Mouse (Mus musculus) limb, embryonic 11.5 days (tissue): ENCODE data around the gene Pnpla8. TPM values are rescaled to one million over a fixed set of nuclear protein-coding genes. Genes with fewer than 3 reads are reported as not detected.
"Not testable (repeated sequence)": the region's sequence is repeated elsewhere in the genome, so short reads cannot be mapped to it uniquely, and the experiment has no call there.

Source experiments
- ATAC-seq: fragments of 200-750 bp; cut with Nextera tagmentation; 2 replicates; pipeline ENCODE4 v1.8.0; 2017; ENCODE audit warnings: low read depth; ENCODE audit not compliant: insufficient number of reproducible peaks, low FRiP score, low TSS enrichment
- DNase-seq: peaks from one replicate; pipeline ENCODE4 v3.0.0-alpha.2; 2015; ENCODE audit warnings: low spot score
- H3K27ac ChIP-seq: fragments of 300-500 bp; sonication (generic); replicated peaks from 2 replicates; pipeline ENCODE4 v1.5.1; 2014; ENCODE audit warnings: low read depth, mild to moderate bottlenecking, low read length
- H3K27me3 ChIP-seq: fragments of 300-500 bp; sonication (generic); 2 replicates; pipeline ENCODE4 v1.6.1; 2014; ENCODE audit warnings: mild to moderate bottlenecking, low read length, mixed read lengths; ENCODE audit not compliant: control insufficient read depth, insufficient read depth
- H3K36me3 ChIP-seq: fragments of 300-500 bp; sonication (generic); 2 replicates; pipeline ENCODE4 v1.6.1; 2014; ENCODE audit warnings: mild to moderate bottlenecking, low read length, moderate library complexity, mixed read lengths; ENCODE audit not compliant: control insufficient read depth, insufficient read depth
- H3K4me1 ChIP-seq: fragments of 300-500 bp; sonication (generic); 2 replicates; pipeline ENCODE4 v1.6.1; 2014; ENCODE audit warnings: low read length, mixed read lengths; ENCODE audit not compliant: control insufficient read depth, insufficient read depth
- H3K4me2 ChIP-seq: fragments of 300-500 bp; sonication (generic); 2 replicates; pipeline ENCODE4 v1.6.1; 2014; ENCODE audit warnings: low read depth, mild to moderate bottlenecking, moderate library complexity; ENCODE audit not compliant: severe bottlenecking
- H3K4me3 ChIP-seq: fragments of 300-500 bp; sonication (generic); 2 replicates; pipeline ENCODE4 v1.5.1; 2014; ENCODE audit warnings: low read depth, low read length
- H3K9ac ChIP-seq: fragments of 300-500 bp; sonication (generic); 2 replicates; pipeline ENCODE4 v1.6.1; 2014; ENCODE audit warnings: mild to moderate bottlenecking, low read length
- H3K9me3 ChIP-seq: fragments of 300-500 bp; sonication (generic); 2 replicates; pipeline ENCODE4 v1.6.1; 2016; ENCODE audit warnings: low read length; ENCODE audit not compliant: control insufficient read depth
- WGBS: fragments of 180-500 bp; shearing (Covaris S2); extraction: QIAGEN DNeasy Blood & Tissue Kit; methylation state at CpG from one replicate; pipeline ENCODE4 v1.1.7; 2014; 5-methylcytosine and 5-hydroxymethylcytosine counted together
- polyA plus RNA-seq: library from polyadenylated mRNA; unstranded; fragments of >200 nt; fragmentation: Nextera tagmentation; extraction: Ambion mirVana; gene quantifications from 2 replicates; pipeline ENCODE4 v1.2.1, GENCODE M21; 2014

Gene Pnpla8
- polyA plus RNA-seq, 1 experiment from 2014 or later: 55.0 TPM

- Histone ChIP-seq H3K9me3 (no peaks in the 10 kb centered on the region), H3K9ac (no peak overlapping the region), H3K4me2 (no peak overlapping the region), H3K4me1 (no peaks in the 10 kb centered on the region), H3K27me3 (no peaks in the 10 kb centered on the region), H3K4me3 (no peak overlapping the region), H3K27ac (no peak overlapping the region), H3K36me3 (no peaks in the 10 kb centered on the region)
- DNase-seq (no peak), ATAC-seq (no peak)
Observed at GRCm38 (mm10) chr12:44262612-44263011, 41.4 kb downstream of the Pnpla8 start.

DNA sequence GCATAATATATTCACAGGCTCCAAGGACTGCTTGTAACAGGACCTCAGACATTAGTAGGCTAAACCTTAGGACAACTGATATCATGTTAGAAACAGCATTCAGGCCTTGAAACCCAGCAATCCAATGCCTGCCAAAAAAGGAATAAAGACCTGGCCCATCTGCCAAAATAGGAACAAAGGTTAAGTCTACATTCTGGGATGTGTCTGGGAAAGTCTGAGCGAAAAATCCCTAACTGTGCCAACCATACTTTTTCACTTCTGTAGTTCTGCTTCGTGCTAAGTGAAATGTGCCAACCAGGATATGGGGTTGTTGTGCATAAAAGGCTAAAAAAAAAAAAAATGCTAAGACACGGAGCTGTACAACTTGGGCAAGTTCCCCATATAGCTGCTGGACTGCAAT is 44.5 kb downstream of the Pnpla8 start:
- H3K4me2 ChIP-seq: no peak overlapping the region
- H3K9me3 ChIP-seq: no peaks in the 10 kb centered on the region
- no peaks in the 10 kb centered on the region for H3K36me3 ChIP-seq
- H3K4me3 ChIP-seq: no peak overlapping the region
- no peak overlapping the region for H3K27ac ChIP-seq
- no peak overlapping the region for H3K9ac ChIP-seq
- DNase-seq (no peak), ATAC-seq (no peak)
- WGBS: 86% methylated on average over 3 of the region's 3 CpGs
- H3K27me3 ChIP-seq: no peaks in the 10 kb centered on the region
- H3K4me1 ChIP-seq: no peaks in the 10 kb centered on the region

DNA sequence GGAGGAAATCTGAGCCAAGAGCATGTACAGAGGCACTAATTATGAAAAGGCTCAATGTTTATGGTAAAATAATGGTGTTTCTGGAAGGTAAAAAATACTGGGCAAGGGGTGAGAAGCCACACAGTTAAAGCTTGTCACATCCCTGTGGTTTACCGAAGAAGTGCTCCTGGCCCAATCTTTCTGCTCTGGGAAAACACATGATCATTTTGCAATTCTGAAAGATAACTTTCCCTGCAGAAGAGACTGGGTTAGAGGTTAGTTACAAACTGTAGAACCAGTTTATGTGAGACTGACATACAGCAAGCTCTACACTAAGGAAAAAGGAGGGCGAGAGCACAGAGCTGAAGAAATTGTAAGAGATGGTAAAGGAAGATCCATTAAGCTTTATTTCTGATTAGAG is 46.0 kb downstream of the Pnpla8 start:
- Histone ChIP-seq H3K4me3 (no peak overlapping the region), H3K36me3 (no peaks in the 10 kb centered on the region), H3K4me2 (no peak overlapping the region), H3K4me1 (no peaks in the 10 kb centered on the region), H3K27me3 (no peaks in the 10 kb centered on the region), H3K27ac (no peak overlapping the region), H3K9ac (no peak overlapping the region), H3K9me3 (no peaks in the 10 kb centered on the region)
- no peak for ATAC-seq
- WGBS: 85% methylated on average over 2 of the region's 2 CpGs
- DNase-seq: no peak

DNA sequence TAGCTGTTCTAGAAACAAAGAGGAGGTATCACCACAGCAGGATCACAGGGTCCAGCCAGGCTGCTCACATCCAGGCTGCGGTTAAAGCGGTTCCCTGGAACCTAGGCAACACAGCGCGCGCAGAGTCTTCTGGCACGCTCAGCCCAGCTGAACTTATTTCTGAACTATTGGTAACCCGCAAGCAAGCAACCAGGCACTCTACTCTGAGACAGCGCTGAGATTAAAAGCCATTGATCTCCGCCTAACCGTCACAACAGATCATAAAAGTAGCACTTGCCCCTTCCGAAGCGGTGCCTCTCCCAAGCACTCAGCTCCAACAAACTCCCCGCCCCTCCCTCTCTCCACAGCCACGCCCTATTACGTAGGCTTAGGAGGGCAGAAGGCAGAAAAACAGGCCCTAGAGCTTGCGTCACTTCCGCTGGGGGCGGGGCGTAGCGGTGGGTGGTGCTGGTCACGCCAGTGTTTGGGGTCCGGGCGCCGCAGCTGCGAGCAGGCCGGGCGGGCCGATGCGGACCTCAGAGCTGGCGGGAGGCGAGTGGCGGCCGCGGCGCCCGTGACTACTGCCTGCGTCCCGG is 47.6 kb downstream of the Pnpla8 start:
- H3K36me3 ChIP-seq: no peaks in the 10 kb centered on the region
- H3K9ac ChIP-seq: peak overlapping the region; percentile 69
- 0% methylated on average over 35 of the region's 38 CpGs for WGBS
- peak; percentile 100 for DNase-seq
- no peaks in the 10 kb centered on the region for H3K4me1 ChIP-seq
- no peaks in the 10 kb centered on the region for H3K9me3 ChIP-seq
- ATAC-seq: peak; percentile 100
- peak overlapping the region; percentile 79 for H3K4me3 ChIP-seq
- H3K4me2 ChIP-seq: peak overlapping the region; percentile 54
- H3K27ac ChIP-seq: peak overlapping the region; percentile 89
- no peaks in the 10 kb centered on the region for H3K27me3 ChIP-seq

GRCm38 (mm10) chr12:44269311-44269831 is 48.2 kb downstream of the Pnpla8 start:
- Histone ChIP-seq H3K36me3 (no peaks in the 10 kb centered on the region), H3K4me3 (peak overlapping the region; percentile 79), H3K4me2 (peak overlapping the region; percentile 54), H3K9me3 (no peaks in the 10 kb centered on the region), H3K27ac (peak overlapping the region; percentile 89), H3K9ac (peak overlapping the region; percentile 69), H3K27me3 (no peaks in the 10 kb centered on the region), H3K4me1 (no peaks in the 10 kb centered on the region)
- ATAC-seq (peak; percentile 92), DNase-seq (peak; percentile 90)
- under 1% methylated on average over 43 of the region's 46 CpGs for WGBS

DNA sequence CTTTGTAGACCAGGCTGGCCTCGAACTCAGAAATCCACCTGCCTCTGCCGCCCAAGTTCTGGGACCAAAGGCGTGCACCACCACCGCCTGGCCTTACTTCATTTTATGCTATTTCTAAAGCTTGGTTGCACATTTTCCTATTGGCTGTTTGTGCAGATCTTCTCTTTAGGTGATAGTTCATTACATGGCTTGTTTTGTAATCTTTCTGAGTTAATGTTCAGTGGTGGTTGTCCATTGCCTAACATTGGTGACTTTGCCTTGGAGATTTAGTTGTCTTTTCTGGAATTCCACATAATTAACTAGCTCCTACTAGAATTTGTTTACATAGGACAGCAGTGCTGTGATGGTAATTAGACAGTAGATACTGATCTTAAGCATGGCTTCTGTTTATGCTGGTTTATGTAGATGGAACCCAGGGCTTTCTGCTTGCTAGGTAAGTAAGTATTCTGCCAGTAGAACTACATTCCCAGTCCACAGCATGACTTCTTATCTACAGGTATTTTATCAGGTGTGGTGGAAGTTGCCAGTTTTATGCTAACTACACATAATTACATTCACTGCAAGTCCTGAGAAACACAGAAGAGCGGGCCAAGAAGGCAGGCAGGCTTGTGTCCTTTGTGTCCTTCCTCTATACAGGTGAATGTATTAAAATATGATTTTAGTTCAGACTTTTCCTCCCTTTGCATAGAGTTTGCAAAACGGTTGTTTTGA is 53.1 kb downstream of the Pnpla8 start:
- ATAC-seq: no peak
- DNase-seq: no peak
- H3K9me3 ChIP-seq: no peaks in the 10 kb centered on the region
- H3K4me3 ChIP-seq: no peak overlapping the region
- 91% methylated on average over 6 of the region's 6 CpGs for WGBS
- no peak overlapping the region for H3K4me2 ChIP-seq
- H3K4me1 ChIP-seq: no peaks in the 10 kb centered on the region
- H3K36me3 ChIP-seq: no peaks in the 10 kb centered on the region
- no peaks in the 10 kb centered on the region for H3K27me3 ChIP-seq
- no peak overlapping the region for H3K9ac ChIP-seq
- no peak overlapping the region for H3K27ac ChIP-seq

DNA sequence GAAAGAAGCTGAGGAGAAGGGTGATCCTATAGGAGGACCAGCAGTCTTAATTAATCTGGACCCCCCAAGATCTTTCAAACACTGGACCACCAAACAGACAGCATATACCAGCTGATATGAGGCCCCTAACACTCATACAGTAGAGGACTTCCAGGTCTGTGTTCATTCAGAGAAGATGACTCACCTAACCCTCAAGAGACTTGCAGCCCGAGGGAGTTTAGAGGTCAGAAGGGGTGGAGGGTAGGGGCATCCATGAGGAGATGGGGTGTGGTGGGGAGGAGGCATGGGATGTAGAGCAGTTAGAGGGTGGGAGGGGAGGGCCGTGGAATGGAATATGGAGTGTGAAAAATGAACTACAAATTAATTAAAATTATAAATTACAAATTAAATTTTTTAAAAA is 59.0 kb downstream of the Pnpla8 start:
- not testable (repeated sequence) for H3K27me3 ChIP-seq, H3K4me1 ChIP-seq, DNase-seq, H3K9me3 ChIP-seq, H3K27ac ChIP-seq, H3K9ac ChIP-seq, H3K36me3 ChIP-seq, H3K4me3 ChIP-seq, H3K4me2 ChIP-seq, ATAC-seq
- 84% methylated on average over 2 of the region's 2 CpGs for WGBS

DNA sequence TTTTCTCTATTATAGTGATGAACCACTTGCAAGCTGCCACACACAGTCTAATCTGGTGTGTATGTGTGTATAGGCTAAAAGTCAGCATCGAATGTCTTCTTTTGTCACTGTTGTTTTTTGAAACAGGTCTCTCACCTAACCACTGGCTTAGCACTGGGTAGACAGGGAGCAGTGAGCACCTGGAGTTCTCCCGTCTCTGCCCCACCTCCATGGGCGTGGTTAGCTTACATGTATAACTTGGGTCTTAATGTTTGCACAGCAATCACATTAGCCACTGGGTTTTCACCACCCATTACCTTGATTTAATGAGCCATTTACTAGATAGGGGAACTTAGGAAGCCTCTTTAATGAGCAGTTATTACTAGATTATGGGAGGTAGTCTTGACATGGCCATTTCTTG is 60.4 kb downstream of the Pnpla8 start:
- no peaks in the 10 kb centered on the region for H3K27me3 ChIP-seq
- WGBS: 88% methylated on average over 3 of the region's 3 CpGs
- no peak overlapping the region for H3K9ac ChIP-seq
- no peak for DNase-seq
- H3K9me3 ChIP-seq: no peaks in the 10 kb centered on the region
- no peaks in the 10 kb centered on the region for H3K4me1 ChIP-seq
- H3K36me3 ChIP-seq: no peaks in the 10 kb centered on the region
- no peak overlapping the region for H3K4me2 ChIP-seq
- H3K4me3 ChIP-seq: no peak overlapping the region
- no peak overlapping the region for H3K27ac ChIP-seq
- no peak for ATAC-seq
